In the genomic region with DNA sequence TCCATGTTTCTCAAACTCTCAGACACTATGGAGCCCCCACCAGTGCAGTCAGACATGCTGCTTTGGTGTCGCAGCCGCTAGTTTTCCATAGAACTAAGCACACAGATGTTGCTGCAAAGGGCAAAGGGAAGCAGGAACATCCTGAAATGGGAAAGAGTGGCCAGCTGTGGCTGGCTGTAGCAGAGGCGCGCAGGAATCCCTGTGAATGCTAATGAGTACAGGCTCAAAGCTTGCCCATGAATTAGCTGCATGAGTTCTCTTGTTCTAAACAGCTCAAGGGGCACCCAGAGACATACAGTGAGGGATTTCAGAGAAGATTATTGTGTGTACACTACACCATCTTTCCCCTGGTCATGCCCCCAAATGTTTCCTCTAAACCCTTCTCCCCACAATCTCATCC, we compare ENCODE assay signal across 11 mouse cellular contexts.
"Had no signal": no experiment of that assay in that cellular context is flagged by ENCODE, and none has a peak within 500 bp of the region (broad histone marks: within the 10 kb centered on the region; RNA-seq: fewer than 3 reads in every experiment).

No protein-coding gene starts in this region.

- H3K9ac ChIP-seq: limb, embryonic 12.5 days; liver, embryonic 14.5 days; stomach, embryonic 15.5 days had no signal

- H3K4me2 ChIP-seq: limb, embryonic 12.5 days; stomach, embryonic 15.5 days had no signal

- H3K36me3 ChIP-seq: limb, embryonic 12.5 days; stomach, embryonic 15.5 days had no signal

- H3K27me3 ChIP-seq: limb, embryonic 12.5 days; stomach, embryonic 15.5 days had no signal

- H3K27ac ChIP-seq: layer of hippocampus, adult 2 months; limb, embryonic 12.5 days; liver, embryonic 14.5 days; stomach, embryonic 15.5 days had no signal

- H3K4me1 ChIP-seq: limb, embryonic 12.5 days; stomach, embryonic 15.5 days had no signal

- H3K9me3 ChIP-seq: limb, embryonic 12.5 days; stomach, embryonic 15.5 days had no signal

- H3K4me3 ChIP-seq: layer of hippocampus, adult 2 months; limb, embryonic 12.5 days; stomach, embryonic 15.5 days had no signal

- DNase-seq: kidney, adult 18-20 months; kidney, postnatal 10 days; kidney, postnatal 4 days; lung, adult 18-20 months; right cerebral cortex, postnatal 4 days; thymus, adult 2 months; thymus, postnatal 25 days had no signal
